Mouse (Mus musculus) WW6 (cell line): Measurements from ENCODE around the gene Dscaml1.

Experiments
- DNase-seq: peaks from one replicate; pipeline ENCODE4 v3.0.0-alpha.2; 2013; ENCODE audit warnings: low read depth, low spot score

The Dscaml1 gene

DNA sequence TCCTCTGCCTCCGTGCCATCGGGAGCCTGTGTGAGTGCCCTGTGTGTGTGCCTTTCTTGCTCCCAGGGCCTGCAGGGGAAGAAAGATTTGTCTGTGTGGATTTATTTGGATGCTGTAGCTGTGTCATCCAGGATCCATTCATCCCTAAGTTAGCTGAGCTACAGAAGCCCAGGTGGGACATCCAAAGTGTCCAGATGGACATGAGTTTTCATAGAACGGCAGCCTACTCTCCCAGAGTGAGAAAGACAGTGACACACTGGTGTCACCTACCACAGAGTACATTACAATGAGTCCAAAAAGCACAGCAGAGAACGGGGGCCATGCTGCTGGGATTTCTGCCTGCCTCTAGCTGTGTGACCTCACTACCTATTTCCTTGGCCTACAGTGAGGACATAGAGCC is 194.5 kb downstream of the Dscaml1 start:
- DNase-seq: no peak

DNA sequence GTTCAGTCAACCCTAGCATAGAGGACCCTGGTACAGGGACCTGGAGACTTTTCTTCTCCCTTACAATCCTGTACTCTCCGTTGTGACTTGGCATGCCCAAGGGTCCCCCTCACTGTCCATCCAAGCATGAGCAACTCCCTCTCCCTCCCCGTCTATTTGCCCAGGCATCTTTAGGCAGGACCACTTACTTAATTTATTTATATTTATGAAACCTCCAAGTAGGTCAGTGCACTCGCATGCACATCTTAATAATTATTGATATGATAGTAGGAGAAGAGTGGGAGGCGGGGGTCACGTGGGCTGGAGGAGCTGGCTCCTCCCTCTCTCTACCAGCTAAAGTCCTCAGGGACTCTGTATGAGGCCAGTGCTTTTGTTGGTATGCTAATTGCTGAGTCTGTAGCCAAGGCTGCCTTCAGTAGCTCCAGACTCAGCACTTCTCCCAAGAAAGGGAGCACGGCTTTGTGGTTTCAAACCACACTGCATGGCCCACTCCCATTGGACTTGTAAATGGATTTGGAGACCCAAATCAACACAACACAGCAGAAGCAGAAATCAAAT is 199.5 kb downstream of the Dscaml1 start:
- no peak for DNase-seq

DNA sequence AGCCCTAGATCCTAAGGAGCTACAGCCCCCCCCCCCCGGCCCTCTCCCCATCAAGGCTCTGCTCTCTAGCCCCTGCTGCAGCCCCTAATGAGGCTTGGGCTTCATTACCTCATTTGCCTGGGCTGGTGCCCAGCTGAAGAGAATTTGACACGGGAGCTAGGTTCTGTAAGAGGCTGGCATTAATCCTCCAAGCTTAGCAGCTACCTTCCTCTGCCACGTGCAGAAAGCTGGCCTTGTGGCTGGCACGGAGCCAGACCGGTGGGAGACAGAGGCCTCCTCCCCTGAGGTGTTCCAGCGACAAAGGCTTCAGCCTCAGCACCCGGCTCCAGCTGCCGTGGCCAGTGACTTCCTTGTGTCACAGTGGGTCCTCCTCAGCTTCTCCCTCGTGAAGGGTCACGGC is 206.1 kb downstream of the Dscaml1 start:
- DNase-seq: no peak

DNA sequence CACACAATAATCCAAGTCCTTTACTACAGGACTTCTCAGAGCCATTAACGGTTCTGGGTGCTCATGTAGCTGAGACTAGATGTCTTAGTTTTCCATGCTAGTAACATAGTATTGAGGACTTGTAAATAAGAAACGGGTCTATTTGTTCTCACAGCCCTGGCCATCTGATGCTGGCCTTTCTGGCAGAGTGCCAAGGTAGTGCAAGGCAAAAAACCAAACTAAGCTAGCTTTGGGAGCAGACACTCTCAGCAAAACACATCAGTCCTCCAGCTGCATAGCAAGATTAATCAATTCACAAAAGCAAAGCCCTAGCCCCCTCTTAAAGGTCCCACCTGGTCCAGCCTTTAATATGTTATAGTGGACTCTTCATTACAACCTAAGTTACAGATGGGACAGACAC is 206.6 kb downstream of the Dscaml1 start:
- DNase-seq: no peak

DNA sequence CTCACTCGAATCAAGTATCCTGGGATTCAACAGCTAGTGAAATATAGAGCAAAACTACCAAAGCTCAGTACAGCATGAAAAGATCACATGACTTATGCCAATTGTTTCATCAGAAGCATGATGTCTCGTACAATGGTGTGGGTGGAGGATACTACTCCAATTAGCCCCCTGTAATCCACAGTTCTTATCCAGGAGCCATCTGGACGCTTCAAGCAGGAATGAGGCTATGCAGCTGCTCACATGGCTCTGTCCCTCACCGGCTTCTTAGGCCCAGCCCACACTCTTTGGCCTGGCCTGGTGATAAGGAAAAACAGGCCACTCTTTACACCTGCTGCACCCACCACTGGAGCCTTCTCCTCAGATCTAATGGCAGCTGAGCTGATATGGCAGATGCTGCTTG is 208.6 kb downstream of the Dscaml1 start:
- DNase-seq: no peak

DNA sequence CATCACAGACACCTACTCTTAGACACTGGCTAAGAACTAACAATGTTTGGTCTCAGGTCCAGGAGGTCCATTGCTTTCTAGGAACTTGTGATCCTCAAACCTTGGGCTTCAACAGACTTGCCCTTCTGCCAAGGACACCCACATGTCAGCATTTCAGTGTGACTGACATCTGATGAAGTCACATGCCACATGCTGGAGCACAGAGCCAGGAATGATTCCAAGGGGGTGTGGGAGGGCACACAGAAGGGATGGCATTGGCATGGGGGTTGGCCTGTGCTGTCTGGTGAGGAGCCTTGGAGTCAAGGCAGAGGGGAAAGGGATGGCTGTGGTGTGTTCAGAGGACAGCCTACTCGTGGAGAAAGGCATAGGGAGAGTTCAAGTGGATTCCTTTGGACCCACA is 210.9 kb downstream of the Dscaml1 start:
- DNase-seq: no peak

DNA sequence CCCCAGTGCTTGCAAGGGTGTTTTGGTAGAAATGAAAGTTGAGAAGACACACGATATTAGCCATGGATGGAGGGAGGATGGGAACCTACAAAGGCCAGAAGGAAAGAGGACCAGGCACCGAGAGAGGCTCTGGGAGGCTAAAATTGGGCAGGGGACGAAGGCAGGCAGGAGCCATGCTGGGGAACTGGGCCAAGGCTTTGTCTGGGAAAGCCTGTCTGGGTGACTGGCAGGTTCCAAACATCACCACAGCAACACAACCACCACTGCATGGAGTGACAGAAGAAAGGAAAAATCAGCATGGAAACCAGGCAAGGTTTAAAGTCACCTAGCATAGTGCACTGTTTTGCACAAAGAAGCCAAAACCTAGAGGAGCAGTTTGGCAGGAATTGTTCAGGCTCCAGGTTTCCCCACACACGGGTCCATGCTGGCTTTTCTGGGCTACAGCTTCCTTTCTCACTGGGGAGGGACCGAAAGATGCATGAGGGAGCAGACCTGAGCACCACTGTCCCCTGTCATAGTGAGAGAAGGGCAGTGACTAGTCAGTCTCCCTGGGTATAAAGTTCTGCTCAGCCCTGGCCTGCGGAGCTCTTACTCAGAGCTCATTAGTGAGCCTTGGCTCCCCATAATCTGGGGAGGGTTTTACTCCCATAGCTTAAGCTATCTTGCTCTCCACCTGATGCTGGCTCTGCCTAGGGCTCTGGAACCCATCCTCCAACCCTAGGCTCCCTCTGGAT is 211.9 kb downstream of the Dscaml1 start:
- no peak for DNase-seq

DNA sequence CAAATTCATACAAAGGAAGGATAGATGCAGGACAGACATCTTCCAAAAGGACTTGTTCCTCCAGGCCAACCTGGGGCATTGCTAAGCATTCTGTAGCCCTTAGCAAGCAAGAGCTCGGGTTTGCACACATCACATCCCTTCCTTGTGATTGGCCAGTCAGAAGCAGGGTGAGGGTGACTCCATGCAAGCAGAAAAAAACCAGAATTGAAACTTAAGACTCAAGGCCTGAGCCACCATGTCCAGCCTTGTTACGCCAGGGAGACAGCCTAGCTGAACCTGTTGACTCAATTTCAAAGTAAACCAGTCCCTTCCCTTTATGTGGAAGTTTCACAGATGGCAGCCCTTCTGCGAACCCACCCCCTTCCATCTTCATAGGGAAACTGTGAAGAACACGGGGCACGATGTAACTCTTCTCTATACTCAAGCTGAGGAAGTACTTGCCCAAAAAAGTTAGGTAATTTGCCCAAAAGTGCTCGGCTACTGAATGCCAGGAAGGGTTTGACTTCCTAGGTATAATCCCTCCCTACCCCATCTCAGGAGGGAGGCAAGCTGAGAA is 218.5 kb downstream of the Dscaml1 start:
- no peak for DNase-seq

DNA sequence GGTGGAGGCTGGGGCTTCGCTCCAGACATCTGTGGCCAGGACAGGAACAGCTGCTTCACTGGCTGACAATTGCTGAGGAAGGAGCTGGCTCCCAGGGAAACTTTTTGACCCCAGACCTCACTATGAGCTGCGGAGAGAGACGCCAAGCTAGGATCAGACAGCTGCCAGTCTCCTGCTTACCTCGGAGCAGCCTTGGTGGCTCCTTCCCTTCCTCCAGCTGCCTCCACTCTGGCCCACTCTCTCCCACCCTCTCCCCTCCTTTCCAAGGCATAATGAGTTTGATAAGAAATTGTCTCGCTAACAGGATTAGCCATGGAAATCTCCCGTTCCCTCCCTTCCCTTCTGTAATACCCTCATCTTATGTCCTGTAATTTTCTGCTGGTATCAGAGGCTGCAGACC is 219.1 kb downstream of the Dscaml1 start:
- no peak for DNase-seq

DNA sequence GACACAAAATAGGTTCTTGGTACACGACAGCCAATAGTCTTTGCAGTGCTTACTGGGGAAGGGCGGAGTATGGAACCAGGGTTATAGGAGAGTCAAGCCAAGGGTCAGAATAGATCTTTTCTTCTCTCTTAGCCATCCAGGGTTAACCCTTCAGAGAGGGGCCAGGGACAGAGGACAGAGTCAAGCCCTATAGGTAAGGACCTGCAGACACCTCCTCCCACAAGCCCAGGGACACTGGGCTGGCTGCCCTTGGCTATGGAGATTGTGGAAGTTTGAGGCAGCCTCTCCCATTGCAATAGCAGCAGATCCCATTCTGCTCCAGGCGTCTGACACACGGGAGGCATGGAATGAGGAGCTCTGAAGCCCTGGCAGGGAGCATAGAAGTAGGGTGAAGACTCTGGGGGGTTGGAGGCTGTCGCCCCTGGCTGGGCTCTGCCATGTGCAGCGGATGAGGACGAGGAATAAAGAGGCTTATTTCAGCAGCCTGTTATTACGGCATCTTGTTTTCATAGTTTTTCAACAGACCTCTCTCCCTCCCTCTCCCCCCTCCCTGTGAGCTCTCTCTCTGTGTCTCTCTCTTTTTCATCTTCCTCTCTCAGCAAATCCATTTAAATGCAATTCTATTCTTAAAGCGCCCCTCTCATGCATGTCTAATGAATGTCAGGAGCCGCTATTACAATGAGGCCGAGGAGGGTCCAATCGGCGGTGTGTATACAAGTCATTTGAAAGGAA is 224.8 kb downstream of the Dscaml1 start:
- no peak for DNase-seq

DNA sequence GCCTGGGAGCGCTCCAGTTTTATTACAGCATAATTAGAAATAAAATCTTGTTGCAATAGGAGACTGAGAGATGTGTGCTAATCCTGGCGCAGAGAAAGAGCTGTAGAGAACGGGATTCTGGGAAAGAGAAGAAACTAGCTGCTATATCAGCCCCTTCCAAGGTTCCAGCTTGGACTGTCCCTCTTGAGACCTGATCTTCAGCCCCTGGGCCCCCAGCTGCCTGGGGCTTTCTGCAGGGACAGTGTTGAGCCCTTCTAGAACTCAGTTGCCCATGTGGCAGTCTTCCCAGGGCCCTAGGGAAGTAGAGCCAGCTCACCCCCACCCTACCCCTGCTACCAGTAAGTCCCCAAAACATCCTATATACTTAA is 225.4 kb downstream of the Dscaml1 start:
- DNase-seq: no peak

DNA sequence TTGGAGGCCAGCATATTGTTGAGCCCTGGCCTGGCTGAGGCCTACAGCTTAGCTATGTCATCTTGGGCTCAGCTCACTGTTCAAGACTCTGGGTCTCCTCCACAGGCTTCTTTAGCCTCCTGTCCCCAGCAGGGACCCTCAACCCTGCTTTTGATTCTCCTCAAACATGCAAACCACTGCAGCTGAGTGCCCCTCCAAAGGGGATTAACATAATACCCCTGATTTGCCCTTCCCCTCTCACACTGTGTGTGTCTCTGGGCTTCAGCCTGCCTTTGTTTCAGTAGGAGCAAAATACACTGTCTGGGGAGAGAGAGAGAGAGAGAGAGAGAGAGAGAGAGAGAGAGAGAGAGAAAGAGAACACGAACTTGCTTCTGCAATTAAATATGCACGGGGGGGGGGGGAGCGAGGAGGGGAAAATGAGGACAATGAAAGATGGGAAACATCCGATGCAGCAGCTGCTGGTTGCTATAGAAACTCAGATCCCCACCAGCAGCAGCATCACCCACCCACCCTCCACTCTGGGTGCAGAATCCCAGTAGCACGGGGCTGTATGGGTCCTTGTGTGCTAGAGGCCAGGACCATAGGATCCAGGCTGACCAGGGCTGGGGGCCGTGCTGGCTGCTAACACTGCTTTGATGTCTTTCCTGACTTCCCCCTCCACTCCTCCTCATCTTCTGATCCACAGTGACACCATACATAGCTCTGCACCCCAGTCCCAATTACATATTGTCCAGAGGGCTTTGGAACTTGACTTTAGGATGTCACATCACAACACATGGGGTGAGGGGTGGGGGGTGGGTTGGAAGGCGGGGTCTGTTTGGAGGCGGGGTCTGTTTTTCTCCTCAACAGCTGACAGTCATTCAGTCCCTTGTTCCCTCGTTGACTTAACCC is 231.0 kb downstream of the Dscaml1 start:
- no peak for DNase-seq

DNA sequence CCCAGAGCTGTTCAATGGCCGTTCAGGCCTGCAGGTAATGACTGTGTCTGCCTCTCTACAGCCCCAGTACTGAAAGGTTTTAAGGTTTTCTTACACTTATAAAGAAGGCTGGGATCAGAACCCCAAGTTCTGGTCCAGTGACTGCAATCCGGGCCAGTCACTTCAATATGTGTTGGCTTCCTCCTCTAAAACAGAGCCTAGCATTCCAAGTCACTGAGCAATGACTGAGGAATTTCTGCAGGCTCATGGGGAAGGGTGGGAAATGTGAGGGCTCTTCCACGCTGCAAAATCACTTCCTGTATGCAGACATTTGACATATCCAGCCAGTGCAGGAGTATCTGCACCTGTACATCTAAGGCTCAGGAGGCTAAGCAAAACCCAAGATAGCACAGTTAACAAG is 233.8 kb downstream of the Dscaml1 start:
- no peak for DNase-seq

DNA sequence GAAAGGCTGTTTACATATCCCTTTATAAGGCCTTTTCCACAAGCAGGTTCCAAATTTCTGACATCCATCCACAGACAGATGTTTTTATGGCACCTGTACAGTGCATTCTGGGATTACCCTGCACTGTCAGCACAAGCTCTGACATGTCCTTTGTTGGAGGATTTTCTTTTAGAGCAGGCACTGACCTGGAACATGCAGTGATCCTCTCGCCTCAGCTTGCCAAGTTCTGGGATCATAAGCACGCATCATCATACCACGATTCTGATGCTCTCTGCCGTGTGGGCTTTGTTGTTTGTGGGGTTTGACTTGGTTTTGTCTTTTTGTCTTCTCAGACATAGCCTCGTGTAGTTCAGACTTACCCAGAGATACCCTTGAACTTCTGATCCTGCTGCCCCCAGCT is 236.0 kb downstream of the Dscaml1 start:
- no peak for DNase-seq

DNA sequence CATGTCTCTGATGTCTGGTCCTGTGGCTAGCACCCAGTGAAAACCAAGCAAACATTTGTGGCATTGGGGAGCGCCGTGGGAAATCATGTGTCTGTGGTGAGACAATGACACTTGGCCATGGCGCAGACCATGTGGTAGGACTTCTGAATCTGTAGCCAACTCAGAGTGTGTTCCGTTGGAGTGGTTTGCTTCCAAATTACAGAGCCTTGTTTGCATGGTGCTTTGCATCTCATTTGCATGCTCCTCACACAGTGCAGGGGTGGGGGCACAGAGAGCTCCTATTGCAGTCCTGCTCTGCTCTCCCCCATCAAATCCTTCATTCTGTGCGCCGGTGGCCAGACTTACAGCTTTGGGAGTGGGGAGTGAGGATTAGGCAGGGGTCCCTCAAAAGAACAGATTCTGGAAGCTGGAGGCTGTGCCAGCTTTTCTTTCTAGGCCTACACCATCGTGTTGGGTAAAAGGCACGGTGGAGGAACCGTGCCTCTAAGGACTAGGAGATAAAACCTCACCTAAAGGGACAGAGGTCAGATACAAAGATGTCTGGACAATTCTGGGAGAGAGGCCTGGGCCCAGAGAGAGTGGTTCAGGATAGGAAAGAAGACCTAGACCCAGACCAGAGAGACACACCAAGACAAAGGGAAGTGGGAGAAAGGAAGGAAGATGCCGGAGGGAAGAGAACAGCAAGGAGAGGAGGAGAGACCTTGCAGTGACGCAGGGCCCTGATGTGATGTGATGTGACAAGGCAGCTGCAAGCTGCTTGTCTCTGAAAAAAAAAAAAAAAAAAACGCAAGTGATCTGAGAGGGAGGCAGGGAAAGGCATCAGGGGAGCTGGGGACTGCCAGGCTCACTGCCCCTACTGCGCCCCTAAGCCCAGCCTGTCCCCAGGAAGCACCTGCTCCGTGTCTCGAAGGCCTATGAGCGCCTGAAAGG is 237.2 kb downstream of the Dscaml1 start:
- no peak for DNase-seq

DNA sequence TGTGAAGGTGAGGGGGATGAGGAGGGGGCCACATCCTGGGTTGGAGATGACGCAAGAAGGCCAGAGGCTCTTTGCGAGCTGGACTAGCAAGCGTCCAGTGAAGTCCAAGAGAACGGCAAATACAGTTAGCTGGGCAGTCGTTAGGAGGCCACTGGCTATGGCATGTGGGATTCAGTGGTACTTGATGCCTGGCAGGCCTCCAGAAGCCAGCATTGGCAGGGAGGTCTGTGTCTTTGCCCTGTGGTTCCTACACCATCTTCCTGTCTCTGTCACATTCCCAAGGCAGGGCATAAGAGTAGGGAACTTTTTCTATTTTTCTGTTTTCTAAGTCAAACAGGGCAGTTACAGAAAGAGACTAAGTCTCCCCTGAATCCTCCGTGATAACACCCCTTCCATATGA is 237.9 kb downstream of the Dscaml1 start:
- DNase-seq: no peak

DNA sequence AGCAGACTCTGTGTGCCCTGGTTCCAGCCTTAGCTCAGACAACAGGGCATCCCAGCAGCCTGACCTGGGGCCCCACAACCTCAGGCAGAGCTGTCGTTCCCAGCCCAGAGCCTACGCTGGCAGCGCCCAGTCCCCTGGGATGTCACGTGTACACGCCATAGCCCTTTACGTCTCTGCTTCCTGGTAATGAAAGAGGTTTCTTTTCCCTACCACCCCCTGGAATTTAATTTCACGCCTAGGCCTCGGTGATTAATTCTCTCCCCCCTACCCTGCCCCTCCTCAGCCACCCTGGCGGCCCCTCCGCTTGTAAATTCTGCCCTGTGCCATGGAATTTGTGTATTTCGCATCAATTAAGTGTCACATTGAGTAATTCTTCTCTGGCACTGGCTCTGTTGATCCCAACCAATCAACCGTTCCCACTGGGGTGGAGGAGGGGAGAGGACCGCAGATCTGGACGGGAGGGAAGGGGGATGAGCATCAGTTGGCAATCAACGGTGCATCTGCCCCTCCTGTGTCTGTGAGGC is 238.5 kb downstream of the Dscaml1 start:
- no peak for DNase-seq

DNA sequence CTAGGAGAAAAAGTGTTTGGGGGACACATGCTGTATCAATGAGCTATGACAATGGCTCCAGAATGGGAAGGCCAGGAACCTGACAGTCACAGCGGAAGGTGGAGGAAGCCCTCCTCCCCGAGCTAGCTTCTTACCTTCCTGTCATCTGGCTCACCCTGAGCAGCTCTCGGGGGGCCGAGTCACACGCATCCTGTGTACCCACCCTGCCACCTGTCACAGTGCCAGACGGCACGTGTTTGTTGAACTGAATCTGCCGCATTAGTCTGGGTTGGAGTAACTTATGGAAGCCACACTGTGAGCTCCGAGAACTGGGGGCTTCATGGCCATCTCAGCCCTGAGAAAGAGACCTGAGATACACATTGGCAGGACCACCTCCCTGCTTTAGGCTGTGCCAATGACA is 249.5 kb downstream of the Dscaml1 start:
- no peak for DNase-seq

DNA sequence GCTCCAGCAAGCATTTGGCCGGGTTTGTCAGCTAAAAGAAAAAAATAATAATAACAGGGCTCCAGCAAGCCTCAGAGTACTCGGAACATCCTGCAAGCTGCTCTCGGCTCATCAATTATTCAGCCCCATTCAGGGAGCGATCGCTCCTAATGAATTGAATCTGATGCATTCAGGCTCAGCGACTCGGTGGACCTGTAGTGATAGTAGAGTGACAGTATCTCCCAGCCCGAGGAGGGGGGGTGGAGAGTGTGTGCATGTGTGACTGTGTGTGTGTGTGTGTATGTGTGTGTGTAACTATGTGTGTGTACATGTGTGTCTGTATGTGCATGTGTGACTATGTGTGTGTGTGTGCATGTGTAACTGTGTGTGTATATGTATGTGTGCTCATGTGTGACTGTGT is 250.2 kb downstream of the Dscaml1 start:
- DNase-seq: no peak

DNA sequence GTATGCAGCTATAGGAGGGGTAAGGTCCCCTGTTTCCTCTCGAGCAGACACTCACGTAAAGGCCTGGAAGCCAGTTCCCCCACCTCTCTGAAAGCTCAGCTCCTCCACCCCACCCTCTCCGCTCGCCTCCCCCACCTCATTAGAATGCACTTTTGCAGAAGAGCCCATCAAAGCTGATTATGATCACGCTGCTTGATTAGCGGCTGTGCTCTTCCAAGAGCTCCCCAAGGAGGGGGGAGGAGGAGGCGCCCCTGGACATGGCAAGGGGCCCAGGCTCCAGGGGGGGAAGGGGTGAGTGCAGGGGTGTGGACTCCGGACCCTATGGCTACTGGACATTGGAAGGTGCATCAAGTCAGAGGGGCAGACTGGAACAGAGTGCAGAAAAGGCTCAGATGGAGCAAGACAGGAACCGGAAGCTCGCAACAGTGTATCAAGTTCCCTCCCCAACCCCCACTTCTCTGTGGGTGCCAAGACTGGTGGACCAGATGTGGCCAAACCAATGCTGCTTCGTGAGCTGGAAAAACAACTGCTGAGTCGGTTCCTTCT is 250.9 kb downstream of the Dscaml1 start:
- no peak for DNase-seq
